Mouse (Mus musculus) heart, adult 2 months (tissue): Measurements from ENCODE around the gene Ftl1-ps1. TPM values are rescaled to one million over a fixed set of nuclear protein-coding genes. Genes with fewer than 3 reads are reported as not detected.

ENCODE experiments used
- DNase-seq, 2 experiments: peaks; one replicate each; pipeline ENCODE4 v3.0.0; 2021
- H3K27ac ChIP-seq: fragments of 200-600 bp; 2 replicates; pipeline ENCODE4 v1.8.1; 2022
- H3K27me3 ChIP-seq: fragments of 200-500 bp; 2 replicates; pipeline ENCODE4 v1.6.1; 2012; ENCODE audit warnings: mild to moderate bottlenecking, low read length, inconsistent platforms, mixed read lengths; ENCODE audit not compliant: control insufficient read depth, insufficient read depth
- H3K36me3 ChIP-seq: fragments of 200-500 bp; 2 replicates; pipeline ENCODE4 v1.6.1; 2012; ENCODE audit warnings: low read length, inconsistent platforms; ENCODE audit not compliant: control insufficient read depth, insufficient read depth
- H3K4me1 ChIP-seq: fragments of 200-500 bp; 2 replicates; pipeline ENCODE4 v1.6.1; 2011; ENCODE audit warnings: low read length; ENCODE audit not compliant: control insufficient read depth, insufficient read depth
- H3K4me3 ChIP-seq: fragments of 200-600 bp; 2 replicates; pipeline ENCODE4 v1.8.1; 2022
- H3K79me2 ChIP-seq: fragments of 200-500 bp; replicated peaks from 2 replicates; pipeline ENCODE4 v1.6.1; 2012; ENCODE audit warnings: mild to moderate bottlenecking, inconsistent platforms, low read length, moderate library complexity, mixed read lengths; ENCODE audit not compliant: control insufficient read depth, insufficient read depth
- H3K9ac ChIP-seq: fragments of 200-500 bp; 2 replicates; pipeline ENCODE4 v1.6.1; 2012; ENCODE audit warnings: low read depth, mild to moderate bottlenecking, control low read depth, inconsistent platforms, low read length, mixed read lengths
- CTCF ChIP-seq: fragments of 200-600 bp; IDR thresholded peaks from 2 replicates; pipeline ENCODE4 v1.8.1; 2022; ENCODE audit warnings: antibody characterized with exemption, mild to moderate bottlenecking, moderate library complexity
- EP300 ChIP-seq: fragments of 200-500 bp; IDR thresholded peaks from 2 replicates; pipeline ENCODE4 v1.6.1; 2011; ENCODE audit warnings: low read depth, low read length, control low read depth; ENCODE audit not compliant: insufficient read depth
- POLR2A ChIP-seq: fragments of 200-500 bp; IDR thresholded peaks from 2 replicates; pipeline ENCODE4 v1.6.1; 2011; ENCODE audit warnings: mild to moderate bottlenecking, low read depth, low read length, control low read depth; ENCODE audit not compliant: insufficient read depth
- WGBS: fragments of 180-500 bp; shearing (Covaris S2); methylation state at CpG from one replicate; pipeline ENCODE4 v1.1.7; 2018; 5-methylcytosine and 5-hydroxymethylcytosine counted together
- intact Hi-C: fragments of 180-260 bp; cut with DNase I; formaldehyde crosslinking; loops from one replicate; pipeline ENCODE4 v1.15.1; 2025
- long read RNA-seq: library from polyadenylated mRNA; stranded (forward); transcript quantifications from one replicate; pipeline ENCODE4 v2.0.0, GENCODE M21; 2021
- polyA plus RNA-seq: library from polyadenylated mRNA; depleted of rRNA; stranded (reverse); fragments of >200 nt; gene quantifications from 2 replicates; pipeline ENCODE4 v1.2.3, GENCODE M21; 2012; rRNA removed
- total RNA-seq, 2 experiments: library from RNA; stranded (reverse); gene quantifications; 2 replicates each; pipeline ENCODE4 v1.2.3; 2021

The Ftl1-ps1 gene
- total RNA-seq = 100 to 1,000 TPM; 277 to 342 TPM
- 12.6 and 14.6 TPM in 2 replicates for polyA plus RNA-seq
- long read RNA-seq, transcript Ftl1-ps1-202 (1 exons, 938 nt) = major isoform, 337 of 337 reads
- long read RNA-seq, partial matches to known transcripts = 0 of 337 reads
- long read RNA-seq, other reads (novel, unspliced or antisense) = 0 of 337 reads

DNA sequence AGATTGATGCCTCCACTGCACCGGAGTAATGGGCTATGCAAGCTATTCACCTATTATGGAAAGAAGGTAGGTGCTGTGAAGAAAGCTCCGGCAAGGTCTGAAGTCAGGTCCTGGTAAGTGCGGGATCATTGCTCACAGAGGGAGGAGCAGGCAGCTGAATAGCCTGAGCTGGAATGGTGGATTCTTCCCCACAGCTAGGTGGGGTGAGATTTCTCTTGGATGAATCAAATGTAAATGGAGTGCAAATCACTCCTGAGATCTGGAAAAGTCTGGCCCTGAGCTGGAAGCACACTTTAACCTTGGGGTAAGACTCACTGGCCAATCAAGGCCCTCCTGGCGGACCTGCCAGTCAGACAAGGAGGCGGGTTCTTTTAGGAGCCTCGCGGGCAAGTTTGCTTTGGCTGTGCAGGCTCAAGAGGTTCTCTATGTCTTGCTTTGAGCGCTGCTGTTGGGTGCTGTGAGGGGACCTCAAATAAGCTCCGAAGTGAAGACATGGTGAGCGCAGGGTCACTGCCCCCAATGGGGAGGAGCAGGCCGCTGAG, at the start of gene Ftl1-ps1:
TSS of gene Ftl1-ps1 (plus strand) at position 397 of the 542 bp plus-strand sequence.
- no peaks in the 10 kb centered on the region for H3K27me3 ChIP-seq
- H3K4me1 ChIP-seq = no peaks in the 10 kb centered on the region
- no peak within 1 kb of the TSS for H3K27ac ChIP-seq
- TF ChIP-seq CTCF (no peak), EP300 (no peak), POLR2A (no peak)
- no peaks in the 10 kb centered on the region for H3K36me3 ChIP-seq
- no peak within 1 kb of the TSS for H3K9ac ChIP-seq
- H3K79me2 ChIP-seq = no peaks in the 10 kb centered on the region
- WGBS = 21% methylated on average over 11 of the region's 11 CpGs
- no peak within 1 kb of the TSS for H3K4me3 ChIP-seq
- DNase-seq = no peak
- intact Hi-C loops = no loop called here

DNA sequence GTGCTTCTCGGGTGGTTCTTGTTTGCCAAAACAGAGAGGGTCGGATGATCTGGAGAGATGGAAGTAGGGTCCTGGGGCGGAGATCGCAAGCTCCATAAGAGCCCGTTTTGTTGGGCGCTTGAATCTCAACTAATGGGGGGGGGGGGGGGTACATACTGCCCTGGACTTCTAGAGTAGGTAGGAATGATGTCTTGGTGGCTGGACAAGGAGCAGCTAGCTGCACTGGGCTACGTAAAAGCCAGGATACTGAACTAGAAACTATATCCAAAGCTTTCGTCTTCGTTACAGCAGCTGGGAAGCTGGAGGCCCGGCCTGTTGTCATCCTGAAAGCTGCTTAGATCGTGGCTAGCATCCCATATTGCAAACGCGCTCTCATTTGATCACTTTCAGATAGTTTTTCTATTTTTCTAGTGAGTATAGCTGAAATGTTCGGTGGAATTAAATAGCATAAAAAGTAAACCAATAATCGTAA, 49.0 kb upstream of the Ftl1-ps1 start:
- intact Hi-C loops = loop anchor here (10.0 kb wide), 1 partner anchor 114 kb away; no protein-coding TSS in a partner anchor
- Histone ChIP-seq H3K4me3 (peak overlapping the region; percentile 79), H3K27ac (peak overlapping the region; percentile 98), H3K27me3 (no peaks in the 10 kb centered on the region), H3K79me2 (no peaks in the 10 kb centered on the region; the same call in 1 of the 2 replicates), H3K9ac (peak overlapping the region; percentile 72), H3K4me1 (no peaks in the 10 kb centered on the region; the same call in 1 of the 2 replicates), H3K36me3 (peaks cover 22% of the 10 kb centered on the region)
- 1% methylated on average over 15 of the region's 15 CpGs for WGBS
- TF ChIP-seq EP300 (no peak), CTCF (no peak), POLR2A (no peak)
- no peak for DNase-seq

DNA sequence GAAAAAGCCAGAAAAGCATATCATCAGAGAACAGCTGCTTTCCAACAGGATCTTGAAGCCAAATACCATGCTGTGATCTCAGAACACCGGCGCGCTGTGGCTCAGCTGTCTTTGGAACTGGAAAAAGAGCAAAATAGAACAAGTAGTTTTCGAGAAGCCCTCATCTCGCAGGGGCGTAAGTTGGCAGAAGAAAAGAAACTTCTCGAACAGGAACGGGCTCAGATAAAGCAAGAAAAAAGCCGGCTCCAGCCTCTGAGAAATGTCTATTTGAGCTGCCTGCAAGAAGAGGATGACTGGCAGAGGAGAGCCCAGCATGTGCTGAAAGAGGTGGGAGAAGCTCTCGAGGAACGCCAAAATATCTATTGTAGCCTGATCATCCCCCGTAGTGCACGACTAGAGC, 43.0 kb upstream of the Ftl1-ps1 start:
- TF ChIP-seq EP300 (no peak), POLR2A (no peak), CTCF (no peak)
- H3K4me1 ChIP-seq = no peaks in the 10 kb centered on the region; the same call in 1 of the 2 replicates
- H3K36me3 ChIP-seq = peaks cover 25% of the 10 kb centered on the region
- no peak overlapping the region for H3K9ac ChIP-seq
- H3K27ac ChIP-seq = no peak overlapping the region
- no peaks in the 10 kb centered on the region for H3K27me3 ChIP-seq
- H3K79me2 ChIP-seq = no peaks in the 10 kb centered on the region; the same call in 1 of the 2 replicates
- H3K4me3 ChIP-seq = no peak overlapping the region
- no peak for DNase-seq
- WGBS = 81% methylated on average over 13 of the region's 13 CpGs
- intact Hi-C loops = loop anchor here (10.0 kb wide), 1 partner anchor 108 kb away; no protein-coding TSS in a partner anchor

DNA sequence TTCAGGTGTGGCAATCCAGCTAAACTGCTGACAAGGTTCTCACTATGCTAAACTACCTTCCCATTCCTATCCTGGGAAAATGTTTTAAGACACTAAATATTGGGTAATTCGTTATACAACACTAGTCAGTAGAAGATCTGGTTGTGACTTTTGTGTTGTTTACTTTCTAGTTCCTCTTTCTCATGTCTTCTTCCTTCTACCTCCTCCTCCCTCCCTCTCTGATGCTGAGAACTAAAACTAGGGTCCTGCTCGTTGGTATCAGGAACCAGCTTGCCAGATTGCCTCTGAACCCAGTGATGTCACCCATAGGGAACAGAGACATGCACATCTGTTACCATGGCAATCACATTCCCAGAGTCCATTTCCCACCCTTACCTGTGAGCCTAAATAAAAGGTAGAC, 37.3 kb upstream of the Ftl1-ps1 start:
- Histone ChIP-seq H3K4me3 (peak overlapping the region; percentile 54), H3K79me2 (no peaks in the 10 kb centered on the region), H3K27me3 (no peaks in the 10 kb centered on the region), H3K9ac (peak overlapping the region; percentile 35; the same call in 1 of the 2 replicates), H3K36me3 (peaks cover 19% of the 10 kb centered on the region), H3K27ac (peak overlapping the region; percentile 94; the same call in 1 of the 2 replicates), H3K4me1 (no peaks in the 10 kb centered on the region; the same call in 1 of the 2 replicates)
- TF ChIP-seq EP300 = no peak
- TF ChIP-seq CTCF = no peak
- no peak for TF ChIP-seq POLR2A
- no peak for DNase-seq
- intact Hi-C loops = no loop called here
- WGBS = 47% methylated on average over 2 of the region's 2 CpGs

DNA sequence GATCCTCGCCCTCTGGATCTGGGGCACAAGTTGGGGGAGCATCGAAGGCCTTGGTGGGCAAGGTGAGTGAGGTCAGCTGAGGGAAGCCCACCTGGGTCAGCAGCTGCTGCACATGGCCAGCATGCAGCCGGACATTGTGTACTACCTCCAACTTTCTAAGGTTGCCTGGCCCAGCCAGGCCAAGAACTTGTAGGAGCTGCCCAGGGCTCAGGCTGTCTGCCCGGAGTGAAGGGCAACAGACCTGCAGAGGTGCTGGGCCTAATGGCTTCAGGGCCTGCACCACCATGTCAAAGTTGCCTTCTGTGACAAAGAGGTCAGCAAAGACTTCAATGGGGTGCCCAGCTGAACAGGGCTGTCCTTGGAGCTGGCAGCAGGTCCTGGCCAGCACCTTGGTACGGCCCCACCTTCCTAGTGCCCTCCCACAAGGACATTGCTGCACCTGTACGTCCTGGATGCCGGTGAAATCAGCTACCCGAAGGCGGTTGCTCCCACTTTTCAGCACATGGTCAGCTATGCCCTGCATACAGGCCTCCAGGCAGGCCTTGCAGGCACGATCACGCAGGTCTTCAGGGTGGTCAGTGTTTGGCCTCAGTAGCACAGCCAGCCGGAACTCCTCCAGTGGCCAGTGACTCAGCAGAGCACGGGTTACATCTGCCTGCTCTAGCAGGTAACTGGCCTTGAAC, 36.2 kb upstream of the Ftl1-ps1 start:
- peak; percentile 57 to 60 for DNase-seq
- Histone ChIP-seq H3K79me2 (no peaks in the 10 kb centered on the region), H3K36me3 (peaks cover 17% of the 10 kb centered on the region), H3K4me3 (peak overlapping the region; percentile 54), H3K9ac (peak overlapping the region; percentile 70), H3K27ac (peak overlapping the region; percentile 94), H3K4me1 (no peaks in the 10 kb centered on the region; the same call in 1 of the 2 replicates), H3K27me3 (no peaks in the 10 kb centered on the region)
- 52% methylated on average over 13 of the region's 13 CpGs for WGBS
- TF ChIP-seq EP300 (0 out of 2 replicates have a peak, but pooled peaks have one; percentile 20), POLR2A (no peak)
- intact Hi-C loops = no loop called here
